Mouse (Mus musculus) liver, adult 2 months (tissue): ENCODE results near the gene Asgr2. TPM values are rescaled to one million over a fixed set of nuclear protein-coding genes. Genes with fewer than 3 reads are reported as not detected.
A peak's percentile ranks its signal among the peaks of the same experiment; 100 is the strongest.
"Not testable (repeated sequence)": the region's sequence is repeated elsewhere in the genome, so short reads cannot be mapped to it uniquely, and the experiment has no call there.

Source experiments
- DNase-seq: peaks from one replicate; pipeline ENCODE4 v3.0.0-alpha.2; 2011; ENCODE audit warnings: low read depth, low spot score; ENCODE audit errors: extremely low read depth
- H3K27ac ChIP-seq: fragments of 200-500 bp; replicated peaks from 2 replicates; pipeline ENCODE4 v1.5.1; 2012; ENCODE audit warnings: low read depth, mild to moderate bottlenecking, control low read depth, inconsistent platforms, low read length; ENCODE audit not compliant: insufficient read depth
- H3K27me3 ChIP-seq: fragments of 200-500 bp; 2 replicates; pipeline ENCODE4 v1.6.1; 2012; ENCODE audit warnings: mild to moderate bottlenecking, moderate library complexity, low read length, inconsistent platforms; ENCODE audit not compliant: control insufficient read depth, insufficient read depth
- H3K36me3 ChIP-seq: fragments of 200-500 bp; 2 replicates; pipeline ENCODE4 v1.6.1; 2012; ENCODE audit warnings: low read length, inconsistent platforms; ENCODE audit not compliant: control insufficient read depth, insufficient read depth
- H3K4me1 ChIP-seq: fragments of 200-500 bp; 2 replicates; pipeline ENCODE4 v1.6.1; 2011; ENCODE audit warnings: low read length; ENCODE audit not compliant: control insufficient read depth, insufficient read depth
- H3K4me3 ChIP-seq: fragments of 200-500 bp; 2 replicates; pipeline ENCODE4 v1.5.1; 2011; ENCODE audit warnings: low read depth, mild to moderate bottlenecking, control low read depth, low read length, moderate library complexity; ENCODE audit not compliant: insufficient read depth
- H3K79me2 ChIP-seq: fragments of 200-500 bp; 2 replicates; pipeline ENCODE4 v1.6.1; 2012; ENCODE audit warnings: inconsistent platforms, mild to moderate bottlenecking, low read length, moderate library complexity; ENCODE audit not compliant: control insufficient read depth, insufficient read depth
- H3K9ac ChIP-seq: fragments of 200-500 bp; 2 replicates; pipeline ENCODE4 v1.6.1; 2012; ENCODE audit warnings: low read depth, mild to moderate bottlenecking, control low read depth, inconsistent platforms, low read length
- CTCF ChIP-seq: fragments of 200-500 bp; IDR thresholded peaks from 2 replicates; pipeline ENCODE4 v1.5.1; 2011; ENCODE audit warnings: low read depth, low read length, control low read depth
- POLR2A ChIP-seq: fragments of 200-500 bp; IDR thresholded peaks from 2 replicates; pipeline ENCODE4 v1.6.1; 2011; ENCODE audit warnings: low read length, control low read depth; ENCODE audit not compliant: insufficient read depth; ENCODE audit errors: extremely low read depth
- WGBS: fragments of 180-500 bp; shearing (Covaris S2); methylation state at CpG from one replicate; pipeline ENCODE4 v1.1.7; 2018; 5-methylcytosine and 5-hydroxymethylcytosine counted together
- polyA plus RNA-seq: library from polyadenylated mRNA; depleted of rRNA; stranded (reverse); fragments of >200 nt; gene quantifications from 2 replicates; pipeline ENCODE4 v1.2.3, GENCODE M21; 2012; rRNA removed
- total RNA-seq: library from RNA; depleted of rRNA; stranded (reverse); fragments of >200 nt; gene quantifications from 2 replicates; pipeline ENCODE4 v1.2.3, GENCODE M21; 2014; rRNA removed

Gene Asgr2
- total and polyA plus RNA-seq, 2 experiments, result 166 to 216 TPM

- Histone ChIP-seq H3K9ac (no peak within 1 kb of the TSS), H3K4me3 (no peak within 1 kb of the TSS), H3K4me1 (no peaks in the 10 kb centered on the region; the same call in 1 of the 2 replicates), H3K27me3 (no peaks in the 10 kb centered on the region), H3K36me3 (no peaks in the 10 kb centered on the region), H3K27ac (no peak within 1 kb of the TSS), H3K79me2 (no peaks in the 10 kb centered on the region)
- WGBS, result 68% methylated on average over 9 of the region's 9 CpGs
- no peak for DNase-seq
- TF ChIP-seq CTCF (no peak), POLR2A (no peak)
Observed at GRCm38 (mm10) chr11:70129926-70130379, 37.5 kb downstream of the Asgr2 start, which contains the start of gene Mgl2. Gene Mgl2 (plus strand): TSS chr11:70130329.

GRCm38 (mm10) chr11:70135001-70135400, 42.6 kb downstream of the Asgr2 start:
- H3K27me3 ChIP-seq, H3K27ac ChIP-seq, H3K36me3 ChIP-seq, H3K9ac ChIP-seq, H3K4me1 ChIP-seq, DNase-seq, H3K79me2 ChIP-seq, H3K4me3 ChIP-seq: not testable (repeated sequence)
- WGBS, result 85% methylated on average over 3 of the region's 3 CpGs

- 93% methylated on average over 8 of the region's 8 CpGs for WGBS
Observed at GRCm38 (mm10) chr11:70135925-70136324, 43.5 kb downstream of the Asgr2 start.

GRCm38 (mm10) chr11:70139171-70139570, 46.7 kb downstream of the Asgr2 start:
- no peaks in the 10 kb centered on the region for H3K27me3 ChIP-seq
- no peak for TF ChIP-seq CTCF
- no peak for DNase-seq
- no peaks in the 10 kb centered on the region for H3K79me2 ChIP-seq
- H3K4me1 ChIP-seq, result no peaks in the 10 kb centered on the region
- no peak overlapping the region for H3K9ac ChIP-seq
- H3K4me3 ChIP-seq, result no peak overlapping the region
- 84% methylated on average over 10 of the region's 10 CpGs for WGBS
- no peaks in the 10 kb centered on the region for H3K36me3 ChIP-seq
- H3K27ac ChIP-seq, result no peak overlapping the region

More at GRCm38 (mm10) chr11:70135925-70136324, 43.5 kb downstream of the Asgr2 start:
- H3K4me3 ChIP-seq, H3K27me3 ChIP-seq, H3K36me3 ChIP-seq, H3K27ac ChIP-seq, H3K79me2 ChIP-seq, H3K9ac ChIP-seq, H3K4me1 ChIP-seq, DNase-seq: not testable (repeated sequence)

- peak; percentile 60 for DNase-seq
- 75% methylated on average over 3 of the region's 3 CpGs for WGBS
- Histone ChIP-seq H3K27ac (no peak overlapping the region), H3K36me3 (no peaks in the 10 kb centered on the region), H3K4me1 (no peaks in the 10 kb centered on the region), H3K27me3 (no peaks in the 10 kb centered on the region), H3K9ac (no peak overlapping the region), H3K79me2 (no peaks in the 10 kb centered on the region), H3K4me3 (no peak overlapping the region)
- TF ChIP-seq CTCF (no peak), POLR2A (no peak)
Observed at GRCm38 (mm10) chr11:70151072-70151471, 58.6 kb downstream of the Asgr2 start.

Other genes starting within 250 kb of the Asgr2 start
- 1.5 and 2.6 TPM in 2 replicates for gene Plscr3, start 246.3 kb upstream of the Asgr2 start, total RNA-seq
- gene Plscr3, start 246.3 kb upstream of the Asgr2 start, polyA plus RNA-seq, result 18.5 and 19.3 TPM in 2 replicates
- gene Tnk1, start 233.9 kb upstream of the Asgr2 start, total RNA-seq, result 0.07 and 0.18 TPM in 2 replicates
- gene Tnk1, start 233.9 kb upstream of the Asgr2 start, polyA plus RNA-seq, result 0.17 TPM in 2 replicates
- not detected in 2 replicates for gene Tmem95, start 214.6 kb upstream of the Asgr2 start, total RNA-seq
- gene Tmem95, start 214.6 kb upstream of the Asgr2 start, polyA plus RNA-seq, result not detected in 2 replicates
- 0.65 and 1.0 TPM in 2 replicates for gene Kctd11, start 211.2 kb upstream of the Asgr2 start, total RNA-seq
- gene Kctd11, start 211.2 kb upstream of the Asgr2 start, polyA plus RNA-seq, result 0.68 and 1.6 TPM in 2 replicates
- 1.2 and 1.9 TPM in 2 replicates for gene Acap1, start 197.1 kb upstream of the Asgr2 start, total RNA-seq
- 2.3 and 3.3 TPM in 2 replicates for gene Acap1, start 197.1 kb upstream of the Asgr2 start, polyA plus RNA-seq
- 0.13 and 0.18 TPM in 2 replicates for gene 2810408A11Rik, start 191.7 kb upstream of the Asgr2 start, total RNA-seq
- 0.06 and 0.11 TPM in 2 replicates for gene 2810408A11Rik, start 191.7 kb upstream of the Asgr2 start, polyA plus RNA-seq
- 10.1 and 14.0 TPM in 2 replicates for gene Neurl4, start 191.6 kb upstream of the Asgr2 start, total RNA-seq
- 12.6 and 20.7 TPM in 2 replicates for gene Neurl4, start 191.6 kb upstream of the Asgr2 start, polyA plus RNA-seq
- gene Gps2, start 178.8 kb upstream of the Asgr2 start, total RNA-seq, result 7.0 and 8.5 TPM in 2 replicates
- 32.3 and 41.0 TPM in 2 replicates for gene Gps2, start 178.8 kb upstream of the Asgr2 start, polyA plus RNA-seq
- gene Eif5a, start 170.7 kb upstream of the Asgr2 start, total RNA-seq, result 321 and 404 TPM in 2 replicates
- gene Eif5a, start 170.7 kb upstream of the Asgr2 start, polyA plus RNA-seq, result 374 and 408 TPM in 2 replicates
- not detected in 2 replicates for gene Ybx2, start 156.8 kb upstream of the Asgr2 start, total RNA-seq
- gene Ybx2, start 156.8 kb upstream of the Asgr2 start, polyA plus RNA-seq, result 0.20 TPM in 1 of 2 replicates, not detected in the other
- gene Slc2a4, start 144.5 kb upstream of the Asgr2 start, total RNA-seq, result 0.60 and 0.83 TPM in 2 replicates
- gene Slc2a4, start 144.5 kb upstream of the Asgr2 start, polyA plus RNA-seq, result 0.39 and 0.58 TPM in 2 replicates
- gene Cldn7, start 127.9 kb upstream of the Asgr2 start, total RNA-seq, result 0.20 and 0.37 TPM in 2 replicates
- gene Cldn7, start 127.9 kb upstream of the Asgr2 start, polyA plus RNA-seq, result 0.26 and 0.46 TPM in 2 replicates
- 6.6 and 13.4 TPM in 2 replicates for gene Ctdnep1, start 111.5 kb upstream of the Asgr2 start, total RNA-seq
- 39.1 and 45.3 TPM in 2 replicates for gene Ctdnep1, start 111.5 kb upstream of the Asgr2 start, polyA plus RNA-seq
- 19.5 and 21.3 TPM in 2 replicates for gene Elp5, start 110.1 kb upstream of the Asgr2 start, total RNA-seq
- 30.8 and 33.7 TPM in 2 replicates for gene Elp5, start 110.1 kb upstream of the Asgr2 start, polyA plus RNA-seq
- gene Gabarap, start 101.5 kb upstream of the Asgr2 start, total RNA-seq, result 175 and 176 TPM in 2 replicates
- 430 and 476 TPM in 2 replicates for gene Gabarap, start 101.5 kb upstream of the Asgr2 start, polyA plus RNA-seq
- 8.0 and 8.5 TPM in 2 replicates for gene Phf23, start 96.9 kb upstream of the Asgr2 start, total RNA-seq
- 8.8 and 12.1 TPM in 2 replicates for gene Phf23, start 96.9 kb upstream of the Asgr2 start, polyA plus RNA-seq
- gene Dvl2, start 92.0 kb upstream of the Asgr2 start, total RNA-seq, result 2.8 TPM in 2 replicates
- gene Dvl2, start 92.0 kb upstream of the Asgr2 start, polyA plus RNA-seq, result 3.7 and 4.5 TPM in 2 replicates
- 314 and 344 TPM in 2 replicates for gene Acadvl, start 77.2 kb upstream of the Asgr2 start, total RNA-seq
- 302 and 314 TPM in 2 replicates for gene Acadvl, start 77.2 kb upstream of the Asgr2 start, polyA plus RNA-seq
- gene Dlg4, start 75.7 kb upstream of the Asgr2 start, total RNA-seq, result 0.37 and 1.0 TPM in 2 replicates
- gene Dlg4, start 75.7 kb upstream of the Asgr2 start, polyA plus RNA-seq, result 1.1 and 1.3 TPM in 2 replicates
- gene Asgr1, start 38.6 kb upstream of the Asgr2 start, total RNA-seq, result 531 and 680 TPM in 2 replicates
- gene Asgr1, start 38.6 kb upstream of the Asgr2 start, polyA plus RNA-seq, result 730 and 786 TPM in 2 replicates
- 0.27 TPM in 1 of 2 replicates, not detected in the other for gene Mgl2, start 37.7 kb downstream of the Asgr2 start, total RNA-seq
- 0.06 and 0.09 TPM in 2 replicates for gene Mgl2, start 37.7 kb downstream of the Asgr2 start, polyA plus RNA-seq
- 0.55 and 0.67 TPM in 2 replicates for gene Clec10a, start 63.6 kb downstream of the Asgr2 start, total RNA-seq
- 0.27 and 0.95 TPM in 2 replicates for gene Clec10a, start 63.6 kb downstream of the Asgr2 start, polyA plus RNA-seq
- gene Slc16a11, start 120.1 kb downstream of the Asgr2 start, total RNA-seq, result 6.6 and 12.5 TPM in 2 replicates
- gene Slc16a11, start 120.1 kb downstream of the Asgr2 start, polyA plus RNA-seq, result 37.1 and 84.4 TPM in 2 replicates
- gene Slc16a13, start 128.4 kb downstream of the Asgr2 start, total RNA-seq, result 0.47 and 1.3 TPM in 2 replicates
- gene Slc16a13, start 128.4 kb downstream of the Asgr2 start, polyA plus RNA-seq, result 1.7 and 3.3 TPM in 2 replicates
- 0.74 and 0.81 TPM in 2 replicates for gene Bcl6b, start 137.2 kb downstream of the Asgr2 start, total RNA-seq
- 0.56 and 1.3 TPM in 2 replicates for gene Bcl6b, start 137.2 kb downstream of the Asgr2 start, polyA plus RNA-seq
- 6.5 and 9.9 TPM in 2 replicates for gene 0610010K14Rik, start 145.3 kb downstream of the Asgr2 start, total RNA-seq
- 30.6 and 34.0 TPM in 2 replicates for gene 0610010K14Rik, start 145.3 kb downstream of the Asgr2 start, polyA plus RNA-seq
- 0.28 and 1.5 TPM in 2 replicates for gene Gm21988, start 147.2 kb downstream of the Asgr2 start, total RNA-seq
- 5.8 and 6.8 TPM in 2 replicates for gene Gm21988, start 147.2 kb downstream of the Asgr2 start, polyA plus RNA-seq
- gene Rnasek, start 147.2 kb downstream of the Asgr2 start, total RNA-seq, result 7.7 and 9.3 TPM in 2 replicates
- 158 and 176 TPM in 2 replicates for gene Rnasek, start 147.2 kb downstream of the Asgr2 start, polyA plus RNA-seq
- 0.09 and 0.20 TPM in 2 replicates for gene Alox12, start 162.7 kb downstream of the Asgr2 start, total RNA-seq
- 0.28 and 0.46 TPM in 2 replicates for gene Alox12, start 162.7 kb downstream of the Asgr2 start, polyA plus RNA-seq
- gene Alox12e, start 230.0 kb downstream of the Asgr2 start, total RNA-seq, result not detected in 2 replicates
- not detected in 2 replicates for gene Alox12e, start 230.0 kb downstream of the Asgr2 start, polyA plus RNA-seq